Mouse (Mus musculus): ENCODE data around the gene Crebbp. TPM values are rescaled to one million over a fixed set of nuclear protein-coding genes. Genes with fewer than 3 reads are reported as not detected.
A peak's percentile ranks its signal among the peaks of the same experiment; 100 is the strongest.
"Not testable (repeated sequence)": the region's sequence is repeated elsewhere in the genome, so short reads cannot be mapped to it uniquely, and the experiment has no call there.

Gene Crebbp
- total and polyA plus RNA-seq, 2 experiments, result 8.4 to 10.1 TPM

DNA sequence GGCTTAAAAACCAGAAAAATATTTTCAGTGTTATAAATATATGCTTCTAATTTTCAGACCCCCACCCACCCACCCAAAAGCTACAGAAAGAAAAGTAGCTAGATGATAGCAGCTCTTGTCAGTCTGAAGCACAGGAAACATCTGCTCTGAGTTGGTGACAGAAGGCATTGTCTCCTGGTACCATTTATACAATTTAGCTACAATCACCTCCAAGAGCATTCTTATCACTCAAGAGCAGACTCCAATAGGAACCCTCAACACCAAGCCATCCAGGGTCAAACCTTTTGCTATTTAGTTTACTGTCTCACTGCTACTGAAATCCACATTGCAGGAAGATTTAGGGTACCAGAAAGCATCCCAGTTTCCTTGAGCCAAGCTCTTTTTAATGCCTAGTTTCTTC lies 116.9 kb downstream of the Crebbp start:
- no peak overlapping the region for H3K4me3 ChIP-seq (ENCODE audit: insufficient read depth, low read depth, low read length)
- H3K79me2 ChIP-seq (ENCODE audit: control insufficient read depth, insufficient read depth, low read length), result no peaks in the 10 kb centered on the region; the same call in 1 of the 2 replicates
- DNase-seq (ENCODE audit: extremely low read depth, low read depth, low spot score), result no peak
- H3K36me3 ChIP-seq (ENCODE audit: control insufficient read depth, insufficient read depth, low read length), result peaks cover 66% of the 10 kb centered on the region
- no peaks in the 10 kb centered on the region for H3K27me3 ChIP-seq (ENCODE audit: control insufficient read depth, insufficient read depth, low read length)
- peaks cover 8% of the 10 kb centered on the region for H3K4me1 ChIP-seq (ENCODE audit: control insufficient read depth, insufficient read depth, low read length)
- no peak overlapping the region for H3K27ac ChIP-seq (replicated peaks; ENCODE audit: insufficient read depth, low read depth, low read length)
- TF ChIP-seq CTCF (IDR thresholded peaks at IDR 0.05; ENCODE audit: low read depth, low read length), result no peak
- H3K9ac ChIP-seq (ENCODE audit: low read depth, low read length), result no peak overlapping the region

DNA sequence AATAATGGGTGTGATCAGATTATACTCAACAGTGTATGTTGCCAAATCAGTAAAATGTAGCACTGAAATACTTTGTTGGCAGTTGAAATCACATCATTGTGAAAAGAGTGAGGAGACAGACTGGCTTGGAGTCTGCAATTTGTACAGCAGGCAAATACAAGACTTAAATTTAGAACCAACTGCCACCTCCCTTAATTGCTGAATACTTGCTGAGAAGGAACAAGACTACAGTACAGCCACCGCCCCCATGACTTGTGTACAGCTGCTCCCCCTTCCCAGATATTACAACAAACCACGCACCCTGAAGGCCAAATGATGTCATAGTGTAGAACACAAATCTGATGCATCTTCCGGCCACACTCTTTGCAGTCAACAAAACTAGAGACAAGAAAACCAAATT lies 117.7 kb downstream of the Crebbp start:
- TF ChIP-seq CTCF (IDR thresholded peaks at IDR 0.05; ENCODE audit: low read depth, low read length) (no peak), POLR2A (IDR thresholded peaks at IDR 0.05; ENCODE audit: extremely low read depth, insufficient read depth, low read length) (no peak)
- Histone ChIP-seq H3K79me2 (ENCODE audit: control insufficient read depth, insufficient read depth, low read length) (no peaks in the 10 kb centered on the region; the same call in 1 of the 2 replicates), H3K36me3 (ENCODE audit: control insufficient read depth, insufficient read depth, low read length) (peaks cover 72% of the 10 kb centered on the region), H3K4me1 (ENCODE audit: control insufficient read depth, insufficient read depth, low read length) (peaks cover 2% of the 10 kb centered on the region; the same call in 1 of the 2 replicates), H3K9ac (ENCODE audit: low read depth, low read length) (no peak overlapping the region), H3K27me3 (ENCODE audit: control insufficient read depth, insufficient read depth, low read length) (no peaks in the 10 kb centered on the region), H3K4me3 (ENCODE audit: insufficient read depth, low read depth, low read length) (no peak overlapping the region), H3K27ac (replicated peaks; ENCODE audit: insufficient read depth, low read depth, low read length) (no peak overlapping the region)
- no peak for DNase-seq (ENCODE audit: extremely low read depth, low read depth, low spot score)
- WGBS, result 94% methylated on average over 3 of the region's 3 CpGs

DNA sequence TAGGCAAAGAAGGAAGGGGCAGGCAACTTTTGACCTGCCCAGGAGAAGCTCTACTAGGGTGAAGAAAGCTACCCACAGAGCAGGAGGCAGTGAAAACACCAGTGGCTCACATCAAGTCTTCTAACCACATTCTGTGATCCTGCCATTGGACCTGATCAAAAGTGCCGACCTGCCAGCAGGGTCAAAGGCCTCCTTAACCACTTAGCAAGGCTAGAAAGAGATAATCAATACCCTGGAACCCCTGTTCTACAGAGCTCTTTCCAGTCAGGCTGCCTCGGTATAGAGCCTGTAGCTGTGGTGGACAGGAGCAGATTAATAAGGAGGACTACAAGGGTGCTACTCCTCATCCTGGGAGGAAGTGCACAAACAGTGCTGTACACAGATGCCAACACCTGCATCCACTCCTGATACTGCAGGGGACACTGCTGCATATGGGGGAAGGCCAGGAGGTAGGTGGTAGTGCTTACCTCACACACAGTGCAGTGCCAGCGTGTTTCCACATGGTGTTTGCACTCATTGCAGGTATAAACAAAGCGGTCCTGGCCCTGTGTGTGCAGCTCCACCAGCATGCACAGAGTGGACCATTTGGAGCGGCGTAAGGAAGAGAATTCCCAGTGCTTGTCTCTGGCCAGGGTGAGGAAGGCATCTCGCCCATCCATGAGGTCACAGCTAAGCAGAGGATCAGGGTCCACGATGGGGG lies 126.4 kb downstream of the Crebbp start:
- TF ChIP-seq CTCF (IDR thresholded peaks at IDR 0.05; ENCODE audit: low read depth, low read length) (no peak), POLR2A (IDR thresholded peaks at IDR 0.05; ENCODE audit: extremely low read depth, insufficient read depth, low read length) (no peak)
- Histone ChIP-seq H3K27ac (replicated peaks; ENCODE audit: insufficient read depth, low read depth, low read length) (peak overlapping the region; percentile 8; the same call in 1 of the 2 replicates), H3K4me1 (ENCODE audit: control insufficient read depth, insufficient read depth, low read length) (peaks cover 10% of the 10 kb centered on the region), H3K79me2 (ENCODE audit: control insufficient read depth, insufficient read depth, low read length) (no peaks in the 10 kb centered on the region), H3K9ac (ENCODE audit: low read depth, low read length) (no peak overlapping the region; the same call in 1 of the 2 replicates), H3K36me3 (ENCODE audit: control insufficient read depth, insufficient read depth, low read length) (peaks cover 35% of the 10 kb centered on the region), H3K4me3 (ENCODE audit: insufficient read depth, low read depth, low read length) (no peak overlapping the region), H3K27me3 (ENCODE audit: control insufficient read depth, insufficient read depth, low read length) (no peaks in the 10 kb centered on the region)
- 31% methylated on average over 8 of the region's 8 CpGs for WGBS
- peak; percentile 77 for DNase-seq (ENCODE audit: extremely low read depth, low read depth, low spot score)

DNA sequence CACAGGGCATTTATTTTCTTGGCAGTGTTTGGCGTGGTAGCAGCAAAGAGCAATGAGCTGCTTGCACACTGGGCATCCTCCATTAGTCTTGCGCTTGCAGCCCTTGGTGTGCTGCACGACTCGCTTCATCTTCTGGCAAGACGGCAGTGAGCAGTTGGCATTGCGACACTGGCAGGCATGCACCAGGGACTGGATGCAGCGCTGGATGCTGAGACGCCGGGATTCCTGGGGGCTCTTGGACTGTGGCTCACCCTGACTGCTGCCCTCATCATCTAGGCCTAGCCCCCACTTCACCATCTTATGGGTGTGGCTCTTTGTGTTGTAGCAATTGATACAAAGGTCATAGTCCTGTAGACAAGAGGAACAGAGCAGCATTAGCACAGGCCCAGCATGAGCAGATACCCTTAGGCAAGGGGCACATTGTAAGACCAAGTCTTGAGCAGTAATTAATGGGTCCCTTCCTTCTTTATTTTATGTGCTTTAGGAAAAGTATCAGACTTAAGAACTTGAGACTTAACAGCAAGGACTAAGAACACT lies 127.9 kb downstream of the Crebbp start:
- TF ChIP-seq CTCF (IDR thresholded peaks at IDR 0.05; ENCODE audit: low read depth, low read length), result no peak
- no peak for TF ChIP-seq POLR2A (IDR thresholded peaks at IDR 0.05; ENCODE audit: extremely low read depth, insufficient read depth, low read length)
- Histone ChIP-seq H3K4me1 (ENCODE audit: control insufficient read depth, insufficient read depth, low read length) (peaks cover 10% of the 10 kb centered on the region), H3K9ac (ENCODE audit: low read depth, low read length) (no peak overlapping the region), H3K36me3 (ENCODE audit: control insufficient read depth, insufficient read depth, low read length) (peaks cover 21% of the 10 kb centered on the region), H3K27ac (replicated peaks; ENCODE audit: insufficient read depth, low read depth, low read length) (no peak overlapping the region), H3K79me2 (ENCODE audit: control insufficient read depth, insufficient read depth, low read length) (no peaks in the 10 kb centered on the region), H3K4me3 (ENCODE audit: insufficient read depth, low read depth, low read length) (no peak overlapping the region), H3K27me3 (ENCODE audit: control insufficient read depth, insufficient read depth, low read length) (no peaks in the 10 kb centered on the region)
- peak; percentile 15 for DNase-seq (ENCODE audit: extremely low read depth, low read depth, low spot score)
- 90% methylated on average over 9 of the region's 9 CpGs for WGBS

DNA sequence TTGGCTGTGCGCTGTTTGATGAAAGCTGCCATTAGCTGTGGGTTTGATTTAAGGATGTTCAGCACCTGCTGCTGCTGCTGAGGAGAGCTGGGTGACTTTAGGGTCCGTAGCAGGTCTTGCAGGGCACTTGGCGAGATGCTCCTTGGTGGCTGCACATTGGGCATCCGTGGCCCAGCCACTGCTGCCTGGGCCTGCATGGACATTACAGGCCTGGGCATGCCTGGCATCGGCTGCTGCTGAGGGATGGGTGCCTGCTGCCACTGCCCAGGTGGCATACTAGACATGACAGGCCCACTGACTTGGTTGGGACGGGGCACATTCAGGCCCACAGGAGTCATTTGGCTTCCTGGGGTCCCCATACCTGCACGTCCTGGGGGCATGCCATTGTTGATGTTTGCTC lies 128.7 kb downstream of the Crebbp start:
- H3K36me3 ChIP-seq (ENCODE audit: control insufficient read depth, insufficient read depth, low read length), result peaks cover 12% of the 10 kb centered on the region
- DNase-seq (ENCODE audit: extremely low read depth, low read depth, low spot score), result no peak
- no peak overlapping the region for H3K27ac ChIP-seq (replicated peaks; ENCODE audit: insufficient read depth, low read depth, low read length)
- TF ChIP-seq POLR2A (IDR thresholded peaks at IDR 0.05; ENCODE audit: extremely low read depth, insufficient read depth, low read length) (no peak), CTCF (IDR thresholded peaks at IDR 0.05; ENCODE audit: low read depth, low read length) (no peak)
- peaks cover 10% of the 10 kb centered on the region for H3K4me1 ChIP-seq (ENCODE audit: control insufficient read depth, insufficient read depth, low read length)
- 96% methylated on average over 7 of the region's 7 CpGs for WGBS
- H3K27me3 ChIP-seq (ENCODE audit: control insufficient read depth, insufficient read depth, low read length), result no peaks in the 10 kb centered on the region
- no peaks in the 10 kb centered on the region for H3K79me2 ChIP-seq (ENCODE audit: control insufficient read depth, insufficient read depth, low read length)
- no peak overlapping the region for H3K9ac ChIP-seq (ENCODE audit: low read depth, low read length)
- no peak overlapping the region for H3K4me3 ChIP-seq (ENCODE audit: insufficient read depth, low read depth, low read length)

DNA sequence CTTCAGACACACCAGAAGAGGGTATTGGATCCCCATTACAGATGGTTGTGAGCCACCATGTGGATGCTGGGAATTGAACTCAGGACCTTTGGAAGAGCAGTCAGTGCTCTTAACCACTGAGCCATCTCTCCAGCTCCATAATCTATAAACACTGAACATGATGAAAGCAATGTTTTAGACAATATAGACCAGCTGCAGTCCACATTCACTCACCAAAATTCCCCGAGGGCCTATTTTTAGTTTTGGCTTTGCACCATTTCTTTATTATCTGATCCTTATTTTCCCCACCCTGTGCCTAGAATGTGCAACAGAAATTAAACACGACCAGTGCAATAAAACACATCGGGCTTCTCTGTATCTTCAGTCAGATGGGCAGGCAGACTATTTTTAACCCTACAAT lies 133.4 kb downstream of the Crebbp start:
- H3K36me3 ChIP-seq (ENCODE audit: control insufficient read depth, insufficient read depth, low read length); DNase-seq (ENCODE audit: extremely low read depth, low read depth, low spot score); H3K9ac ChIP-seq (ENCODE audit: low read depth, low read length); H3K27me3 ChIP-seq (ENCODE audit: control insufficient read depth, insufficient read depth, low read length); H3K4me3 ChIP-seq (ENCODE audit: insufficient read depth, low read depth, low read length); H3K79me2 ChIP-seq (ENCODE audit: control insufficient read depth, insufficient read depth, low read length); H3K4me1 ChIP-seq (ENCODE audit: control insufficient read depth, insufficient read depth, low read length); H3K27ac ChIP-seq (replicated peaks; ENCODE audit: insufficient read depth, low read depth, low read length): not testable (repeated sequence)
- 77% methylated on average over 3 of the region's 3 CpGs for WGBS
